Mouse (Mus musculus): ENCODE measurements around the gene Pom121l12.

Gene Pom121l12

GRCm38 (mm10) chr11:14598976-14599375 lies at the start of gene Pom121l12:
Gene Pom121l12 (plus strand): TSS chr11:14599276.
- DNase-seq (ENCODE audit: low read depth, low spot score), result no peak

- DNase-seq (ENCODE audit: low read depth, low spot score), result no peak
These were observed 12.8 kb downstream of the Pom121l12 start for GRCm38 (mm10) chr11:14611859-14612258.
